ENCODE assay signal across 18 mouse cellular contexts in the genomic region with DNA sequence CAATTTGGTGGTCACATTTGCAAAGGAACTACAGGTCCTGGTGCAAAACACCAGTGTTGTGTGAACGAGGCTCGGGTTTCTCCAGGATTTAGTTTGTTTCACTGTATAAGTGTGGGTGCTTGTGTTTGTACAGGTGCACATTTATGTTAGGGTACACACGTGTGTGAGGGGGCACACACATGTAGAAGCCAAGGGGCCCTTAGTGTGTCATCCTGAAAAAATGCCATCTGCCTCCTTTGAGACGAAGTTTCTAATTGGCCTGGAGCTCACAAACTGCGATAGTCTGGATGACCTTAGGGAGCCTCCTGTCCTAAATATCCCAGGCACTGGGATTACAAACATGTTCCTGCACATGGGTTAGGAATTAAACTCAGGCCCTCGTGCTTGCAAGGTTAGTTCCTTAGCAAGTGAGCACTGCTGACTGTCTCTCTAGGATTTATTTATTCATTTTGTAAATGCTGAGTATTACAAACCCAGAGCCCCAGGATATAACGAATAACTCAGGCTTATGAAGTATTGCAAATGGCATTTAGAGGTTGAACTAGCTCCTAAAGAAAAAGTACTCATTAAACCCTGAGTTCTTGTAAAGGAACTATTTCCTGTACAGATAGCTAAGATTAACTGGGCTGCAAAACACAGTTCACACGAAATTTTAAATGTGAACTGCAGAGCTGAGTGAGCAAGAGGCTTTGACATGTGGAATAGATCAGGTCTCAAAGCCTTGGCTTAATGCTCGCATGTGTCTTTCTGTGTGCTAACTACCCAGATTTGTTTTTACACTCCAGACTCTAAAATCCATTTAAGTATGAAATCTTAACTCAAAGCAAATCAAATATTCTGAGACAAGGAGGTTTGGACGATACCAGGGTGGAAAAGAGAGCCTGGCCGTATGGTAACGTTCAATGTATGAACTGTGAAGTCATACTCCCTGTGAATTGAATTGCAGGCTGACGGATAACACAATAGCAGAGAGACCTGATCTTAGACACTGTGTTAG. TPM values are rescaled to one million over a fixed set of nuclear protein-coding genes. Genes with fewer than 3 reads are reported as not detected.
DNase-seq lines count a peak whose midpoint lies in the region; ATAC-seq and TF ChIP-seq lines count a peak whose summit lies in the region.
"Had no signal": no experiment of that assay in that cellular context is flagged by ENCODE, and none has a peak within 500 bp of the region (broad histone marks: within the 10 kb centered on the region; RNA-seq: fewer than 3 reads in every experiment).

No protein-coding gene starts in this region.

- intact Hi-C loops in gastrocnemius, adult 2 months (cut with DNase I) = no loop called here
- intact Hi-C loops in gastrocnemius, postnatal 14 days (cut with DNase I; ENCODE audit: low total_unique reads) = no loop called here

- no peak for TF ChIP-seq CTCF in gastrocnemius, adult 2 months (IDR thresholded peaks at IDR 0.05)
- TF ChIP-seq CTCF in lung, adult 2 months (IDR thresholded peaks at IDR 0.05; ENCODE audit: insufficient read depth, low read length) = no peak

- no peak for DNase-seq in gastrocnemius, adult 2 months
- DNase-seq in gastrocnemius, postnatal 14 days = no peak
- no peak for DNase-seq in midbrain, embryonic 10.5 days (ENCODE audit: low spot score)
- DNase-seq in embryonic facial prominence, embryonic 14.5 days (ENCODE audit: low spot score) = peak; percentile 59
- peak; percentile 80 for DNase-seq in limb, embryonic 14.5 days (ENCODE audit: low spot score)
- DNase-seq in lung, adult 2 months = no peak
- DNase-seq in retina, postnatal 1 day = no peak
- DNase-seq: cerebellum, adult 9-11 months; kidney, postnatal 14 days; layer of hippocampus, adult 9-11 months; right cerebral cortex, postnatal 4 days had no signal

- no peak for TF ChIP-seq POLR2A in limb, embryonic 14.5 days (IDR thresholded peaks at IDR 0.05; ENCODE audit: borderline replicate concordance, extremely low read depth, insufficient read depth, insufficient read length)
- TF ChIP-seq POLR2A in lung, adult 2 months (IDR thresholded peaks at IDR 0.05; ENCODE audit: borderline replicate concordance, extremely low read depth, low read depth, low read length) = no peak

- H3K4me3 ChIP-seq in gastrocnemius, adult 2 months = no peak overlapping the region
- H3K4me3 ChIP-seq in midbrain, embryonic 16.5 days (ENCODE audit: low read depth, low read length) = no peak overlapping the region
- no peak overlapping the region for H3K4me3 ChIP-seq in midbrain, embryonic 10.5 days
- H3K4me3 ChIP-seq in embryonic facial prominence, embryonic 14.5 days (ENCODE audit: low read depth, low read length) = no peak overlapping the region
- H3K4me3 ChIP-seq in limb, embryonic 14.5 days (replicated peaks; ENCODE audit: low read length) = no peak overlapping the region
- H3K4me3 ChIP-seq in lung, adult 2 months (replicated peaks; ENCODE audit: extremely low read depth, low read depth, low read length) = no peak overlapping the region
- H3K4me3 ChIP-seq: forebrain, embryonic 15.5 days; hindbrain, embryonic 13.5 days; liver, embryonic 15.5 days; neural tube, embryonic 12.5 days had no signal

- no peaks in the 10 kb centered on the region for H3K36me3 ChIP-seq in midbrain, embryonic 16.5 days (ENCODE audit: control insufficient read depth, insufficient read depth, low read length)
- H3K36me3 ChIP-seq in midbrain, embryonic 10.5 days = no peaks in the 10 kb centered on the region
- H3K36me3 ChIP-seq in embryonic facial prominence, embryonic 14.5 days (ENCODE audit: control insufficient read depth, insufficient read depth, low read length) = no peaks in the 10 kb centered on the region
- H3K36me3 ChIP-seq in limb, embryonic 14.5 days (ENCODE audit: control insufficient read depth, insufficient read depth, low read length) = no peaks in the 10 kb centered on the region
- H3K36me3 ChIP-seq: forebrain, embryonic 15.5 days; hindbrain, embryonic 13.5 days; liver, embryonic 15.5 days; neural tube, embryonic 12.5 days had no signal

- no peaks in the 10 kb centered on the region for H3K27me3 ChIP-seq in midbrain, embryonic 16.5 days (ENCODE audit: control insufficient read depth, insufficient read depth, low read depth, low read length)
- no peaks in the 10 kb centered on the region for H3K27me3 ChIP-seq in midbrain, embryonic 10.5 days (ENCODE audit: low read depth, poor library complexity, severe bottlenecking)
- H3K27me3 ChIP-seq in embryonic facial prominence, embryonic 14.5 days (replicated peaks; ENCODE audit: control insufficient read depth, insufficient read depth, low read length) = no peaks in the 10 kb centered on the region
- H3K27me3 ChIP-seq in limb, embryonic 14.5 days (ENCODE audit: control insufficient read depth, insufficient read depth, low read length) = no peaks in the 10 kb centered on the region
- H3K27me3 ChIP-seq: forebrain, embryonic 15.5 days; hindbrain, embryonic 13.5 days; liver, embryonic 15.5 days; neural tube, embryonic 12.5 days had no signal

- no peak overlapping the region for H3K9ac ChIP-seq in midbrain, embryonic 16.5 days (ENCODE audit: low read depth, low read length)
- H3K9ac ChIP-seq in embryonic facial prominence, embryonic 14.5 days (ENCODE audit: low read depth, low read length) = no peak overlapping the region
- no peak overlapping the region for H3K9ac ChIP-seq in limb, embryonic 14.5 days (ENCODE audit: low read depth, low read length, severe bottlenecking)
- H3K9ac ChIP-seq: forebrain, embryonic 15.5 days; hindbrain, embryonic 13.5 days; liver, embryonic 15.5 days; neural tube, embryonic 12.5 days had no signal

- H3K27ac ChIP-seq in gastrocnemius, adult 2 months = peak overlapping the region; percentile 58
- H3K27ac ChIP-seq in midbrain, embryonic 16.5 days (ENCODE audit: low read length) = no peak overlapping the region
- no peak overlapping the region for H3K27ac ChIP-seq in midbrain, embryonic 10.5 days (replicated peaks)
- H3K27ac ChIP-seq in embryonic facial prominence, embryonic 14.5 days (replicated peaks; ENCODE audit: low read depth, low read length) = peak overlapping the region; percentile 24
- H3K27ac ChIP-seq in limb, embryonic 14.5 days (replicated peaks; ENCODE audit: low read depth, low read length) = peak overlapping the region; percentile 68
- H3K27ac ChIP-seq: forebrain, embryonic 15.5 days; hindbrain, embryonic 13.5 days; liver, embryonic 15.5 days; neural tube, embryonic 12.5 days had no signal

- 56% methylated on average over 13 of the region's 13 CpGs for WGBS in midbrain, embryonic 16.5 days
- 75% methylated on average over 13 of the region's 13 CpGs for WGBS in midbrain, embryonic 10.5 days
- WGBS in embryonic facial prominence, embryonic 14.5 days = 41% methylated on average over 13 of the region's 13 CpGs
- WGBS in limb, embryonic 14.5 days = 25% methylated on average over 13 of the region's 13 CpGs
- 71% methylated on average over 13 of the region's 13 CpGs for WGBS in lung, adult 2 months

- no peaks in the 10 kb centered on the region for H3K9me3 ChIP-seq in midbrain, embryonic 16.5 days (replicated peaks; ENCODE audit: control insufficient read depth, low read length, poor library complexity, severe bottlenecking)
- H3K9me3 ChIP-seq in midbrain, embryonic 10.5 days (replicated peaks) = no peaks in the 10 kb centered on the region
- no peaks in the 10 kb centered on the region for H3K9me3 ChIP-seq in embryonic facial prominence, embryonic 14.5 days (ENCODE audit: control insufficient read depth, low read length)
- no peaks in the 10 kb centered on the region for H3K9me3 ChIP-seq in limb, embryonic 14.5 days (ENCODE audit: control insufficient read depth, low read length)
- H3K9me3 ChIP-seq: forebrain, embryonic 15.5 days; hindbrain, embryonic 13.5 days; liver, embryonic 15.5 days; neural tube, embryonic 12.5 days had no signal

- 0 out of 2 replicates have a peak, but pooled peaks cover 2% of the 10 kb centered on the region for H3K4me1 ChIP-seq in midbrain, embryonic 16.5 days (ENCODE audit: control insufficient read depth, insufficient read depth, low read length)
- H3K4me1 ChIP-seq in midbrain, embryonic 10.5 days = 0 out of 2 replicates have a peak, but pooled peaks cover 7% of the 10 kb centered on the region
- no peaks in the 10 kb centered on the region for H3K4me1 ChIP-seq in embryonic facial prominence, embryonic 14.5 days (ENCODE audit: control insufficient read depth, insufficient read depth, low read length)
- peaks cover 20% of the 10 kb centered on the region for H3K4me1 ChIP-seq in limb, embryonic 14.5 days (ENCODE audit: control insufficient read depth, insufficient read depth, low read length)
- no peaks in the 10 kb centered on the region for H3K4me1 ChIP-seq in lung, adult 2 months (ENCODE audit: control insufficient read depth, insufficient read depth, low read length)
- H3K4me1 ChIP-seq: forebrain, embryonic 15.5 days; liver, embryonic 15.5 days; neural tube, embryonic 12.5 days had no signal

- no peak overlapping the region for H3K4me2 ChIP-seq in midbrain, embryonic 16.5 days (ENCODE audit: low read length)
- no peak overlapping the region for H3K4me2 ChIP-seq in embryonic facial prominence, embryonic 14.5 days (ENCODE audit: low read depth, low read length)
- H3K4me2 ChIP-seq in limb, embryonic 14.5 days (replicated peaks; ENCODE audit: low read depth, low read length, severe bottlenecking) = no peak overlapping the region
- H3K4me2 ChIP-seq: forebrain, embryonic 15.5 days; hindbrain, embryonic 13.5 days; liver, embryonic 15.5 days; neural tube, embryonic 12.5 days had no signal

- ATAC-seq in midbrain, embryonic 16.5 days = 0 out of 2 replicates have a peak, but pooled peaks have one; percentile 26
- peak; percentile 70; the same call in 1 of the 2 replicates for ATAC-seq in embryonic facial prominence, embryonic 14.5 days (ENCODE audit: low read depth)
- ATAC-seq in limb, embryonic 14.5 days (ENCODE audit: low FRiP score, low read depth) = peak; percentile 87
- ATAC-seq: forebrain, embryonic 15.5 days; intestine, postnatal 0 days had no signal

RNA-seq across cellular contexts. Expression of gene Cubn, which starts 39.8 kb away (rescaled TPM):
- total RNA-seq in gastrocnemius, adult 2 months (2021) = under 1 TPM; 0.05 to 0.06 TPM
- total RNA-seq in gastrocnemius, postnatal 14 days (2021) = under 1 TPM; 0.04 to 0.14 TPM
- 0.63 and 0.80 TPM in 2 replicates for polyA plus RNA-seq in midbrain, embryonic 16.5 days (2015; fragmentation: Nextera tagmentation; extraction: Ambion mirVana)
- 0.48 and 0.50 TPM in 2 replicates for polyA plus RNA-seq in midbrain, embryonic 10.5 days (2016; fragmentation: Nextera tagmentation; extraction: Ambion mirVana)
- 0.38 and 0.56 TPM in 2 replicates for polyA plus RNA-seq in embryonic facial prominence, embryonic 14.5 days (2014; fragmentation: Nextera tagmentation; extraction: Ambion mirVana)
- 0.28 and 0.49 TPM in 2 replicates for polyA plus RNA-seq in limb, embryonic 14.5 days (2012; rRNA removed)
- polyA plus RNA-seq in limb, embryonic 14.5 days (2014; fragmentation: Nextera tagmentation; extraction: Ambion mirVana) = 0.28 and 0.29 TPM in 2 replicates
- 0.11 and 0.17 TPM in 2 replicates for polyA plus RNA-seq in lung, adult 2 months (2012; rRNA removed)
- polyA plus RNA-seq: thymus, postnatal 0 days had no signal

Comparison
In these comparisons a context has a peak if more than half of its experiments do, and no peak if none do; other contexts are left out.
1. DNase-seq: peak in embryonic facial prominence, embryonic 14.5 days (single experiment) and limb, embryonic 14.5 days (single experiment); none in gastrocnemius, adult 2 months (single experiment), gastrocnemius, postnatal 14 days (single experiment), midbrain, embryonic 10.5 days (single experiment), lung, adult 2 months (single experiment) and retina, postnatal 1 day (single experiment).
2. H3K27ac ChIP-seq: peak in gastrocnemius, adult 2 months (single experiment), embryonic facial prominence, embryonic 14.5 days (single experiment) and limb, embryonic 14.5 days (single experiment); none in midbrain, embryonic 16.5 days (single experiment) and midbrain, embryonic 10.5 days (single experiment).
3. ATAC-seq: peak in every context shown above with its lines; median percentile 87 in limb, embryonic 14.5 days; 70 in embryonic facial prominence, embryonic 14.5 days; 26 in midbrain, embryonic 16.5 days.